Mouse (Mus musculus) midbrain, embryonic 13.5 days (tissue): Measurements from ENCODE around the gene Prkch. TPM values are rescaled to one million over a fixed set of nuclear protein-coding genes. Genes with fewer than 3 reads are reported as not detected.

Experiments
- ATAC-seq: fragments of 200-750 bp; cut with Nextera tagmentation; 2 replicates; pipeline ENCODE4 v1.8.0; 2017; ENCODE audit warnings: mild to moderate bottlenecking, moderate TSS enrichment, moderate library complexity
- H3K27ac ChIP-seq: fragments of 300-500 bp; sonication (generic); 2 replicates; pipeline ENCODE4 v1.5.1; 2015; ENCODE audit warnings: inconsistent platforms, mild to moderate bottlenecking, moderate library complexity
- H3K27me3 ChIP-seq: fragments of 300-500 bp; sonication (generic); 2 replicates; pipeline ENCODE4 v1.6.1; 2015; ENCODE audit warnings: mild to moderate bottlenecking, inconsistent platforms
- H3K36me3 ChIP-seq: fragments of 300-500 bp; sonication (generic); 2 replicates; pipeline ENCODE4 v1.6.1; 2015; ENCODE audit warnings: mild to moderate bottlenecking, inconsistent platforms
- H3K4me1 ChIP-seq: fragments of 300-500 bp; sonication (generic); replicated peaks from 2 replicates; pipeline ENCODE4 v1.6.1; 2015; ENCODE audit warnings: inconsistent platforms
- H3K4me2 ChIP-seq: fragments of 300-500 bp; sonication (generic); replicated peaks from 2 replicates; pipeline ENCODE4 v1.6.1; 2015; ENCODE audit warnings: moderate library complexity, mild to moderate bottlenecking, inconsistent platforms
- H3K4me3 ChIP-seq: fragments of 300-500 bp; sonication (generic); replicated peaks from 2 replicates; pipeline ENCODE4 v1.5.1; 2015; ENCODE audit warnings: mild to moderate bottlenecking, inconsistent platforms
- H3K9ac ChIP-seq: fragments of 300-500 bp; sonication (generic); replicated peaks from 2 replicates; pipeline ENCODE4 v1.6.1; 2015; ENCODE audit warnings: mild to moderate bottlenecking, inconsistent platforms
- H3K9me3 ChIP-seq: fragments of 300-500 bp; sonication (generic); 2 replicates; pipeline ENCODE4 v1.6.1; 2016; ENCODE audit warnings: mild to moderate bottlenecking, inconsistent platforms
- WGBS: fragments of 180-500 bp; shearing (Covaris S2); methylation state at CpG from one replicate; pipeline ENCODE4 v1.1.7; 2015; 5-methylcytosine and 5-hydroxymethylcytosine counted together
- polyA plus RNA-seq: library from polyadenylated mRNA; unstranded; fragments of >200 nt; fragmentation: Nextera tagmentation; extraction: Ambion mirVana; gene quantifications from 2 replicates; pipeline ENCODE4 v1.2.1, GENCODE M21; 2015

The Prkch gene
- polyA plus RNA-seq, 1 experiment from 2014 or later: 5.5 TPM

DNA sequence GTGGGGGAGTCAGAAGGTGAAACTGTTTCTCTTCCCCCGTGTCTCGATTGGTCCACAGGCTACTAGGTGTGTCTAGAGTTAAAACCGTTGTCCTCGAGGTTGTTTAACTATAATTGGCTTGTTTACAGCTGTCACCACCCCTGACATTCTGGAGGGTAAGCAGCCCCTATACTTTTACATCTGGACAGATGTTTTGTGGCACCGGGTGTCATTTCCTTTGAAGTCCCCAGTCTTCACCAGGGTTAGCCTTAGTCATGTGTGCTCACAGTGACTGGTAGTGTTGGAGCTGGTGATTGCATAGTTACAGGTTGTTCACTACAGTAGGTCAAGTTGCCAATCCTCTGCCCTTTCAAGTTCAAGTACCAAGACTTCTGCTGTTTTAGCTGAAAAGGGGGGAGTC, 126.2 kb downstream of the Prkch start:
- peaks cover 2% of the 10 kb centered on the region; the same call in 1 of the 2 replicates for H3K4me1 ChIP-seq
- H3K9me3 ChIP-seq: no peaks in the 10 kb centered on the region
- no peak for ATAC-seq
- no peak overlapping the region for H3K4me2 ChIP-seq
- H3K4me3 ChIP-seq: no peak overlapping the region
- WGBS: 90% methylated on average over 5 of the region's 5 CpGs
- peaks cover 6% of the 10 kb centered on the region; the same call in 1 of the 2 replicates for H3K27me3 ChIP-seq
- H3K36me3 ChIP-seq: no peaks in the 10 kb centered on the region
- no peak overlapping the region for H3K27ac ChIP-seq
- no peak overlapping the region for H3K9ac ChIP-seq

DNA sequence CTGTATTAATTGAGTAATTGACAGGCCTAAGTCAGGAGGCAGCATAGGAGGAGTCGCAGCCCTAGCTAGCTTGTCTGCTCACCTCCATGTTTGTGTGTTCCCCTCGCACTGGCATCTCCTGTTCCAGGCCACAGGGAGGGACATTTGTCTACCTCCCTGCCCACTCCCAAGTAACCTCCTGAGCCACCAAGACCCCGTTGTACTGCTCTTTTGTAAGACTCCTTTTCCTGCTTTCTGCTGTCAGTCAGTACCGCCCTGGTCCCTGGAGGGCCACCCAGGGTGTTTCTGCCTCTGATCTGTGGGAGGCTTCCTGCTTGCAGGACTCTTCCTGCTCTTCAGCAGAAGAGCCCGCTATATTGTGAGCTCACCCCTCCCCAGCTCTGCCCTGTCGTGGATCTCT, 127.5 kb downstream of the Prkch start:
- ATAC-seq: no peak
- no peak overlapping the region for H3K4me2 ChIP-seq
- no peaks in the 10 kb centered on the region for H3K9me3 ChIP-seq
- H3K27ac ChIP-seq: no peak overlapping the region
- H3K4me3 ChIP-seq: no peak overlapping the region
- peaks cover 6% of the 10 kb centered on the region; the same call in 1 of the 2 replicates for H3K27me3 ChIP-seq
- no peaks in the 10 kb centered on the region for H3K36me3 ChIP-seq
- no peak overlapping the region for H3K9ac ChIP-seq
- 35% methylated on average over 6 of the region's 6 CpGs for WGBS
- peaks cover 3% of the 10 kb centered on the region; the same call in 1 of the 2 replicates for H3K4me1 ChIP-seq

DNA sequence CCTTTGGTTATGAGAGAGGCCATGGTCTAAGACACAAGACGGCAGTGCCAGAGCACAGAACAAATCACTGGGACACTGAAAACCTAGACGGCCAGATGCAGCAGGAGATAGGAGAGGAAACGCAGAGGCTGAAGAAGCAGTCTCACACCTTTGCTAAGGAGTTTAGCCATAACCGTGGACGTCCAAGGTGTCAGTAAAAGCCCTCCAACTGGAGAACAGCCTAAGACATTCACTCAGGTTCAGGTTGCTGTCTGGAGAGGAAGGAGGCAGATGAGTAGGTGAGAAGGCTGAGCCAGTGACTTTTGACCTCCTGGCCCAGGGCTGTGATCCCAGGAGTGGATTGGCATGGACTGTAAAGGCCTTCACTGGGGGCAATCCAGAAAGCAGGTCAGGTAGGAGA, 130.0 kb downstream of the Prkch start:
- Histone ChIP-seq H3K4me2 (no peak overlapping the region), H3K27ac (no peak overlapping the region), H3K9ac (no peak overlapping the region), H3K9me3 (no peaks in the 10 kb centered on the region), H3K4me3 (no peak overlapping the region), H3K36me3 (no peaks in the 10 kb centered on the region), H3K4me1 (peaks cover 3% of the 10 kb centered on the region; the same call in 1 of the 2 replicates), H3K27me3 (peaks cover 5% of the 10 kb centered on the region; the same call in 1 of the 2 replicates)
- ATAC-seq: no peak
- 91% methylated on average over 5 of the region's 5 CpGs for WGBS

DNA sequence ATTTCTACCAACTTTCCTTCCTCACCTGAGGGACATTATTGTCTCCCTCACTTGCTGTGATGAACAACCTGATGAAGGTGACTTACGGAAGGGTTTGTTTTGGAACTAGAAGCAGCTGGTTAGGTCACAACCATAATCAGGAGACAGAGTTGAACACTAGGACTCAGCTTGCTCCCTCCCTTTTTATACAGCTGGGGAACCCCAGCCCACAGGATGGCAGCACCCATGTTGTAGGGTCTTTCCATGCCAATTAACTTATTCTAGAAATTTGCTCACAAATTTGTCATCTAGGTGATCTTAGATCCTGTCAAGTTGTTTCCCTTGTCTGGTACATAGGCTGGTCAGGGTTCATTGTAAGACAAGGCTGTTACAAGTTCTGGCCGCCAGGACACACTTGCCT, 130.7 kb downstream of the Prkch start:
- no peak for ATAC-seq
- 92% methylated on average over 2 of the region's 2 CpGs for WGBS
- no peaks in the 10 kb centered on the region for H3K36me3 ChIP-seq
- no peak overlapping the region for H3K27ac ChIP-seq
- H3K4me1 ChIP-seq: peaks cover 3% of the 10 kb centered on the region; the same call in 1 of the 2 replicates
- H3K9me3 ChIP-seq: no peaks in the 10 kb centered on the region
- no peaks in the 10 kb centered on the region; the same call in 1 of the 2 replicates for H3K27me3 ChIP-seq
- no peak overlapping the region for H3K9ac ChIP-seq
- no peak overlapping the region for H3K4me3 ChIP-seq
- H3K4me2 ChIP-seq: no peak overlapping the region

DNA sequence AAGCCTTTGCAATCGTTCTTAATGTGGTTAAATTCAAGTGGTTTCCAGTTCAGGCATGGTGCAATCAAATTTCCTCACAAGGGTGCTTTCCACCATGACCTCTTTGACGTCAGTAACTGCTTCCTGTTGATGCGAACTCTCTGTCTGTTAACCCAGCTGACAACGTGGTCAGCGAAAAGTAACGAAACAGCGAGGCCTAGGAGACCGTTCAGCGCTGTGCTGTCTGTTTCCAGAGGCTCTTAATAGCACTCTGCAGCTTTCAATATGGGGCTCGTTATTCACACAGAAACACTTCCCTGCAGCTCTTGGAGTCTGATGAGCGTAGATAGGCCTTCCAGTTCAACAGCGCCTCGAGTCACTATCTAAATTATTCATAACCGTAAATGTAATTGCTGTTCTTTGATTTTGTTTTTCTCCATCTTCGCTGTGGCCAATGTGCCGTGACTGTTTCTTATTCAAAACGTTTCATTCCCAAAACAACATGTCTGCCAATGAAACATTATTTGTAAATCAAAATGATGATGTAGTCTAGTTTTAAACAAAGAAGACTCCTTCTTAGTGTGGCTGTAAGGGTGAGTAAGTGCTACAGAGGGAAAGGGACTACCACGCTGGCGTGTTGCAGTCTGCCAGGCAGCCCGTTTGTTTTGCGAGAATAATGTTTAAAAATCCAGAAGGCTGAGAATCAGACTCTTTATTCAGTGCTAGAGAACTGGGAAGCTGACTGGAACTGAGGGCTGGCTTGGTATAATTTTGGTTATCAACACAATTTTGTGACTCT, 131.5 kb downstream of the Prkch start:
- H3K4me3 ChIP-seq: no peak overlapping the region
- H3K36me3 ChIP-seq: no peaks in the 10 kb centered on the region
- H3K4me1 ChIP-seq: peaks cover 3% of the 10 kb centered on the region; the same call in 1 of the 2 replicates
- no peak overlapping the region for H3K9ac ChIP-seq
- WGBS: 69% methylated on average over 21 of the region's 21 CpGs
- H3K27ac ChIP-seq: peak overlapping the region; percentile 30; the same call in 1 of the 2 replicates
- H3K9me3 ChIP-seq: no peaks in the 10 kb centered on the region
- ATAC-seq: peak; percentile 45; the same call in 1 of the 2 replicates
- H3K27me3 ChIP-seq: no peaks in the 10 kb centered on the region; the same call in none of the 2 replicates
- no peak overlapping the region for H3K4me2 ChIP-seq

DNA sequence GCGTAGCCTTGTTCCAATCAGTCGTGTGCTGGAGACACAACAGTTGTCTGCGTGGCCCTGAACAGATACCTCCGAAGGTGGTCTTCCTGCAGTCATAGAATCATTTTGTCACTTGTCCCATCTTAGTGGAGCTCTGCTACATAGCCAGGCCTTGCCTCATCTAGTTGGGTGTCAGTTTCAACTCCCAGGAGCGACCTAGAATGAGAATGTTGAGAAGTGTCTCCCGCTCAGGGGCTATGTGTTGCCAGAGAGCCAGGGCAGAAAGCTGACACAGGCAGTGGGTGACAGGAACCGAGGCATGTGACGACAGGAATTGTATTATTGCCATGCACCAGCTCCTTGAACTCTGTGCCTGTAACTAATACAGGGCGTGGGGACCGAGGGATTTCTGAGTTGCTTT, 133.4 kb downstream of the Prkch start:
- no peaks in the 10 kb centered on the region for H3K9me3 ChIP-seq
- no peaks in the 10 kb centered on the region; the same call in 1 of the 2 replicates for H3K27me3 ChIP-seq
- no peak for ATAC-seq
- no peaks in the 10 kb centered on the region for H3K36me3 ChIP-seq
- WGBS: 88% methylated on average over 10 of the region's 10 CpGs
- H3K4me2 ChIP-seq: no peak overlapping the region
- H3K4me3 ChIP-seq: no peak overlapping the region
- H3K27ac ChIP-seq: no peak overlapping the region
- peaks cover 3% of the 10 kb centered on the region; the same call in 1 of the 2 replicates for H3K4me1 ChIP-seq
- H3K9ac ChIP-seq: no peak overlapping the region

DNA sequence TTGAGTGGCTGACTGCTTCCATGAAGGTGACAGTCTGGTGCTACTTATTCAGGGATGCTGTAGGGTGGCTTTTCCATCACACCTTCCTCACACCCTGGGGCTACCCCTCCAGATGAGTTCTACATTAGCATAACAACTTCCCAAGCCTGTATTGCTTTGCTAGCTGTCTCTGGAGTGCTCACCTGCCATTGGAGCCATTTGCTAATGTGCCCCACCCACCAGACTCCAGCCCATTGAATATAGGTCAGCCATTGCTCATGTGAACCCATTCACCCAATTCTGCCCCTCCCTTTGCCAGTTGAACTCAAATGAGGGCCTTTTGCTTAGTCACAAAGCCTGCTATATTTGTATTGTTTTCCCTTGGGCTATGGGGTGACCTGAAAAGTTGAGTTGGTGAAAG, 135.2 kb downstream of the Prkch start:
- ATAC-seq: no peak
- no peak overlapping the region for H3K27ac ChIP-seq
- H3K4me3 ChIP-seq: no peak overlapping the region
- H3K36me3 ChIP-seq: no peaks in the 10 kb centered on the region
- no peak overlapping the region for H3K4me2 ChIP-seq
- peaks cover 3% of the 10 kb centered on the region; the same call in 1 of the 2 replicates for H3K4me1 ChIP-seq
- no peaks in the 10 kb centered on the region; the same call in 1 of the 2 replicates for H3K9me3 ChIP-seq
- no peaks in the 10 kb centered on the region; the same call in 1 of the 2 replicates for H3K27me3 ChIP-seq
- H3K9ac ChIP-seq: no peak overlapping the region

DNA sequence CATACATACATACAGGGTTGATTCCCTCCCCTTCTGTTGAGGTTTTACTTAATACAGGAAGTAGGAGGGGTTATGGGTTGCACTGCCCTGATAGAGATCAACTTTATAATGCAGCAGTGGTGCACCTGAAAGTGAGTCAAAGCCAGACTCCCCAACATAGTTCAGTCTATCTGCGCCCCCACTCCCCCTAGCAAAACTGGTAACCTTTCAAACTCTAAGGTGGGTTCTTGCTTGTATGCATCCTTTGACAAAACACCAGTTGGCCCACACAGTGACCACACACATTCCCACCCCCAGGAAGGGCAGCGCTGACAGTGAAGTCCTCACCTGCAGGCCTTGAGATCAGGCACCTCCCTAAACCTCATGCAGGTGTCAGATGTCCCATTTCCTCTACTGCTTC, 135.9 kb downstream of the Prkch start:
- Histone ChIP-seq H3K4me3 (no peak overlapping the region), H3K4me2 (no peak overlapping the region), H3K36me3 (no peaks in the 10 kb centered on the region), H3K27ac (no peak overlapping the region), H3K9me3 (peaks cover 3% of the 10 kb centered on the region; the same call in 1 of the 2 replicates), H3K4me1 (peaks cover 3% of the 10 kb centered on the region; the same call in 1 of the 2 replicates), H3K9ac (no peak overlapping the region), H3K27me3 (no peaks in the 10 kb centered on the region; the same call in 1 of the 2 replicates)
- 90% methylated on average over 2 of the region's 2 CpGs for WGBS
- ATAC-seq: no peak

DNA sequence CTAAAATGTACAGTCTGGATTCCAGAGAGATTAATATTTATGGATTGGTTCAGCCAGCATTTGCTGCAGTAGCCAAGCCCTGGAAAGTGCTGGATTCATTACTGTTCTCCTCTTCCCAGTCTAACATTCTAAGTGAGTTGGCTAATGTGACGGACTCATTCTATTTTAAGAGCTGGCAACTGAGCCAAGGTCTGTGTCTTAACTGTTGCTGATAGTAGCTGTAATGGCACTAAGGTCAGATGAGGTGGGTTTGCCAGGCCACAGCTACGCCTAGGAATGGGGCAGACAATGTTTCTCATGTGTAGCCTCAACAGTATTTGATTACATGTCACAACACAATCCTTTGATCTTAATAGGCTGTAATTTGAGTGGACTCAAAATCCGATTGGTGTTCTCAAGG, 137.5 kb downstream of the Prkch start:
- no peak overlapping the region for H3K27ac ChIP-seq
- no peak overlapping the region for H3K4me2 ChIP-seq
- WGBS: 83% methylated on average over 3 of the region's 3 CpGs
- H3K36me3 ChIP-seq: no peaks in the 10 kb centered on the region
- H3K27me3 ChIP-seq: peaks cover 8% of the 10 kb centered on the region
- no peaks in the 10 kb centered on the region for H3K4me1 ChIP-seq
- peaks cover 3% of the 10 kb centered on the region; the same call in 1 of the 2 replicates for H3K9me3 ChIP-seq
- no peak for ATAC-seq
- H3K9ac ChIP-seq: no peak overlapping the region
- no peak overlapping the region for H3K4me3 ChIP-seq

DNA sequence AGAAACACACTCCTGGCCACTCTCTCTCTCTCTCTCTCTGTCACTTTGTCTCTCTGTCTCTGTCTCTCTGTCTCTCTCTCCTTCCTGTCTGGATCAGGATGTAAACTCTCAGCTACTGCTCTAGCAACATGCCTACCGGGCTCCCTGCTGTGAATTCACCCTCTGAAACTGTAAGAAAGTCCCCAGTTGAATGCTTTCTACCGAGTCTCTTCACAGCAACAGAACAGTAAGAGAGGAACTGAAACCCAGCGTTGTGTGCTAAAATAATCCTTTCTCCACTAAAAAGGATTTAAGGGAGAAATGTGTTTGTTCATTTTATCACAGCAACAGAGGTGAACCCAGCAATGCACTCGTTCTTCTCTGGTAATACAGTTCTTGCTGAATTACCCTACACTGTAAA, 138.5 kb downstream of the Prkch start:
- Histone ChIP-seq H3K9me3 (peaks cover 3% of the 10 kb centered on the region; the same call in 1 of the 2 replicates), H3K36me3 (no peaks in the 10 kb centered on the region), H3K27me3 (peaks cover 17% of the 10 kb centered on the region), H3K27ac (no peak overlapping the region), H3K4me1 (no peaks in the 10 kb centered on the region), H3K4me3 (no peak overlapping the region), H3K9ac (no peak overlapping the region), H3K4me2 (no peak overlapping the region)
- WGBS: 77% methylated on average over 4 of the region's 4 CpGs
- no peak for ATAC-seq

DNA sequence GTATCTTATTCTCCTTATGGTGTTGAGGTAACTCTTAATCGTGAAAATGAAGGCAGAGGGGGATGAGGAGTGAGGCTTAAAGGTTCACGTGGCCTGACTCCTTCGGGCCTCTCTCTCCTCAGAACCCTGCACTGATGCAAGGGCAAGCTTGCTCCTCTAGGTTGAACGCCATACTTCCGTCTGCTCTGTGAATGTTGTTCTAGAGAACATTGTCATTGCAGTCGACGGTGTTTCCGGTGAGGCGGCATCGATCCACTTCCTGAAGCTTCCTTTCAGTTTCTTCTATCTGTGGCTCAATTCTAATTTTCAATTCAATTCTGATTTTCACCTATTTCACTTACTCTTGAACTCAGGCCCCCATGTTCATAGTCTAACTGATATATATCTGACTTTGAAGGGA, 139.3 kb downstream of the Prkch start:
- Histone ChIP-seq H3K4me3 (no peak overlapping the region), H3K27ac (no peak overlapping the region), H3K36me3 (no peaks in the 10 kb centered on the region), H3K27me3 (peaks cover 26% of the 10 kb centered on the region), H3K9me3 (peaks cover 3% of the 10 kb centered on the region; the same call in 1 of the 2 replicates), H3K4me2 (no peak overlapping the region), H3K4me1 (no peaks in the 10 kb centered on the region), H3K9ac (no peak overlapping the region)
- WGBS: 94% methylated on average over 10 of the region's 10 CpGs
- no peak for ATAC-seq

DNA sequence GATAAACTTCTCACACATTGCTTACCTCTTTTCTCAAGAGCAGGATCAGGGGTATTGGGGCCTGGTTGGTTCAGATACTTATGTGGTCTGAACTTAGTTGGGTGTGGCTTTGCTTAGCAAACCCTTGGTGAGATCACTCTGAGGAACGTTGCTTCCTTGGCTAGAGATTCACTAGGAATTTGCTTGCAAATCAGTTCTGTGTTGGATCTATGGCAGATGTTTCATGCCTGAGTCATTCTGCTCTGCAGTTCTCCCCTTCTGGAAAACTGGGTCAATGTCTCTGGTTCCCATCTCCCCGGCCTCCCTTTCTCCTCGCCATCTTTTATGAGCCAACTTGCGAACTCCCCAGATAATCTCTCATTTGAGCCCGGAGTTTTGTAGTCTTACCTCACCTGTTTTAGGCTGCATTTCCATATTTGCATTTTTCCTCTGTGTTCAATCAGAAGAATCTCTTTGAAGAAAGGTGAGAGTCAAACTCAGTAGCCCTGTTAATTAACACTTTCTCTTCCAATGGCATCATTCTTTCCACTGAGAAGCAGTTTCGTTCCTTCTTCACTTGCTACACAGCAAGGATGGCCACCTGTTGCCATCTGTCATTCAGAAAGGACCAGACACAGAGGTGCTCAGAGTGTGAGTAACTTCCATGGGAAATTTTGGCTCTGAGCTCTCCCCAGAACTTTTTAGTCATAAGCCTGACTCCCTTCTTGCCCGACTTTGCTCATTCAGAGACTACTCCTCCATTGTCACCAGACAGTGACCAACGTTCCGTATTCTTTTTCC, 141.4 kb downstream of the Prkch start:
- H3K4me2 ChIP-seq: no peak overlapping the region
- WGBS: 93% methylated on average over 9 of the region's 9 CpGs
- H3K4me1 ChIP-seq: peaks cover 5% of the 10 kb centered on the region; the same call in 1 of the 2 replicates
- H3K27me3 ChIP-seq: peaks cover 34% of the 10 kb centered on the region
- no peak overlapping the region for H3K9ac ChIP-seq
- no peak overlapping the region for H3K27ac ChIP-seq
- H3K4me3 ChIP-seq: no peak overlapping the region
- no peak for ATAC-seq
- H3K9me3 ChIP-seq: peaks cover 3% of the 10 kb centered on the region; the same call in 1 of the 2 replicates
- no peaks in the 10 kb centered on the region for H3K36me3 ChIP-seq
